Mouse (Mus musculus): ENCODE data around the gene Prkca.
A peak's percentile ranks its signal among the peaks of the same experiment; 100 is the strongest.

Gene Prkca

GRCm38 (mm10) chr11:108162110-108162509 lies 181.6 kb downstream of the Prkca start:
- no peak for DNase-seq (ENCODE audit: low read depth, low spot score)

DNA sequence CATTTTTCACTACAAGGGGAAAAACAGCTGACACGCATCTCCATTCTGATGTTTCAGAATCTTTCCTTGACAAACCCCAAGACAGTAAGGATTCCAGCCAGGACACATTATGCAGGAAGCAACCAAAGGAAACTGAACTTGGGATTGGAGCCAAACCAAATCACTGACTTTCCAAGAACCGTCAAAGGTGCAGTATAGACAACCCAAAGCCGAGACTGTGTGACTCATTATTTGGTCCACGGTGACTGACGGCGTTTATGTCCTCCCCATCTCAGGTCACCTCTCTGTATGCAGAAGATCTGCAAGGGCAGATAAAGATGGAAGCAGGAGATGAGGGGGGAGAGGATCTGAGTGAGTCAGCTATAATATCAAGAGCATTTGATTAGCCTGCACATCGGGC lies 183.7 kb downstream of the Prkca start:
- DNase-seq (ENCODE audit: low read depth, low spot score): peak; percentile 46

- DNase-seq (ENCODE audit: low read depth, low spot score): no peak
Measured at GRCm38 (mm10) chr11:108158046-108158445, 185.7 kb downstream of the Prkca start.

DNA sequence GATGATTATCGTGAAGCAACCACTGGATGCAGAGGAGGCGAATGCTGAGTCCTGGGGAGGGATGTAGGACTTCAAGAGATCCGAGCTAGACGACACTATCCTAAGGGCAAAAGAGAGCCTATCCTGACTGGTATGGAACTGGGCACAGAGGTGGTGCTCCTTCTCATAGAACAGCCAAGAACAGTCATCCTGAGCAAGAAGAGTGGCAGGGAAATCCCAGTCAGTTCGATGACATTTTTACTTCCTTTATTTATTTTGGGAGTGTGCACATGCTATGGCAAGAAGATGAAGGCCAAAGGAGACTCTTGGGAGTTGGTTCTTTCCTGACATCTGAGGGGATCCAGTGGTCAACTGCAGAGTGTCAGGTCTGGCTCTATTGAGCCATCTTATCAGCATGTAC lies 186.7 kb downstream of the Prkca start:
- no peak for DNase-seq (ENCODE audit: low read depth, low spot score)

GRCm38 (mm10) chr11:108156107-108156506 lies 187.6 kb downstream of the Prkca start:
- no peak for DNase-seq (ENCODE audit: low read depth, low spot score)

DNA sequence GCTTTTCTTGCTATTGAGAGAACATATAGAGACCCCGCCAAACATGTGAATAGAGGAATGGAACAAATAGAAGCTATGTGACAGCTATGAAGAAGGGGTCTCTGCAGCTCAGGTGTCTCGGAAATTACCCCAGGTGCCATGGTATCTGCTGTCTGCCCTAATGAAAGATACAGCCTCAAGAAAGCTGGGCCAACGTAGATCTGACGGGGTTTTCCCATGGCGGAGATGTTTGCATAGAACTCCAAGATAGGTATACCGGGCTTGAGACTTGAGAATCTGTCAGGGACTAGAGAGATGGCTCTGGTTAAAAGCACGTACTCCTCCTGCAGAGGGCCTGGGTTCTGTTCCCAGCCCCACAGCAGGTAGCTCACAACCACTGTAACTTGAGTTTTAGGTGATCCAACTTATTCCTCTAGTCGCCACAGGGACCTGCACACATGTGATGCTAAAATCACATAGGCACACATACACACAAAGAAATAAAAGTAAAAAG lies 188.6 kb downstream of the Prkca start:
- no peak for DNase-seq (ENCODE audit: low read depth, low spot score)

DNA sequence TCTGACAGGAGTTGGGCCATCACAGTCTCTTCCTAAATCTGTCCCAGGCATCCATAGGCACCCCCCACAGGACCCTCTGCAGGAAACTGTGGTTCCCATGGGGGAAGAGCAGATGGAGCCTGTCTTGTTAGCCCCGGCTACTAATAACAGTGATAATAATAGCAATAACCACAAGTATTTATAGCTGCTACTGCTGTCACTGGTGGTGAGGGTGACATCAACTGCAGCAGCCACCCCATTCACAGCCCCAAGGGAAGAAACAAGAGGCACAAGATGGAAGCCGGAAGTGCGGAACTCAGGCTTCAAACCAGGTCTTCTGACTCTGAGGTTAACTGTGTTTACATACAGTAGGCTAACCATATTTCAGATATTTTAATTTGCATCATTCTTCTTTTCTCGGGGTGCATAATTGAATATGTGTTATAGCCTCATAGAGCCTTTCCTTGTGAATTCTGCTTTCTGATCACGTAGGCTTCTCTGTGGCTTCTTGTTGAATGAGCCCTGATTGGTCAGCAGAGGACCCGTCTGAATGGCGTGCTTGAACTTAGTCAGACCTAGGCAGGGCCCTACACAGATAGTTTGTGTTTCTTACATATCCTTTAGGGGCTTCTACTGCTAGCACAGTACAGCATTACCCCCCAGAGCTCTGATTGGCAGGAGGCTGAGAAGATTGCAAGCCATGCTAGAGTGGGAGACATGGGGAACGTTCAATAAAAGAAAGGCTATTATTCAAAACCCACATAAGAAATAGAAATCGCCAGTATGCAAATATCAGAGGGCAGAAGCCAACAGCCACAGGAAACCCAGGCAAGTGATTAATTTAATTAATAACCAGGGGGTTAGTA lies 189.5 kb downstream of the Prkca start:
- DNase-seq (ENCODE audit: low read depth, low spot score): no peak

GRCm38 (mm10) chr11:108152591-108152990 lies 191.1 kb downstream of the Prkca start:
- DNase-seq (ENCODE audit: low read depth, low spot score): no peak

DNA sequence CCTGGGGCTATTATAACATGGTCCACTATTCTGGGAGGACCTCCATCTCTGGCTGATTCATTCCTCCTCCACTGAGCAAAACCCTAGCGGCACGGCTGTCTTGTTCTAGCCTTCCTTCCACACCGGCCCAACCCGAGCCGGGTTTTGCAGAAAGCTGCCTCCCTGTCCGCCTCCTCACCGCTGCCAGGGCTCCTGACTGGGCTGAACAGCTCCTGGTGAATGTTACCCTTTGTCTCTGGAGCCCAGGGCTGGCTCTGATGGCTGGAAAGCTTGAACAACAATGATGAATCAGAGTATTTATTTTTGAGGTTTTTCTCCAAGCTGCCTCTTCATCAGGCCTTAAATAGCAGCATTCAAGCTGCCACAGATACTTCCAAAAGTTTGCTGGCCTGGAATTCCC lies 193.3 kb downstream of the Prkca start:
- no peak for DNase-seq (ENCODE audit: low read depth, low spot score)

DNA sequence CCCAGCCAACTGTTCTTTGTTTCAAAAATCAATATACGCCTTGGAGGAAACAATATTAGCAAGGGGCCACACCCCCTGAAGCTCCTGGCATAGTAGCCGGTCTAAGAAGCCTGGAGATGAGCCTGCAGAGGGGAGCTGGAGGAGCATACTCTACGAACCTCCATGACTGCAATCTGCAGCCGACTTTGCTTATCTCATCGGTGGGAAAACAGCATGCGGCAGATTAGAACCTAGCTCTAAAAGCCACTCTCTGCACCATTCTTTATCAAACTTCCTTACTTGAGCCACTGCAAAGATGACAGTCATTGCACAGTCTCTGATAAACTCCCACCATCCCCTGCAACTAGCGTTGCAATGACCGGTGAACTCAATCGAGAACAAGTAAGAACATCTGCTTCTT lies 194.5 kb downstream of the Prkca start:
- DNase-seq (ENCODE audit: low read depth, low spot score): no peak

DNA sequence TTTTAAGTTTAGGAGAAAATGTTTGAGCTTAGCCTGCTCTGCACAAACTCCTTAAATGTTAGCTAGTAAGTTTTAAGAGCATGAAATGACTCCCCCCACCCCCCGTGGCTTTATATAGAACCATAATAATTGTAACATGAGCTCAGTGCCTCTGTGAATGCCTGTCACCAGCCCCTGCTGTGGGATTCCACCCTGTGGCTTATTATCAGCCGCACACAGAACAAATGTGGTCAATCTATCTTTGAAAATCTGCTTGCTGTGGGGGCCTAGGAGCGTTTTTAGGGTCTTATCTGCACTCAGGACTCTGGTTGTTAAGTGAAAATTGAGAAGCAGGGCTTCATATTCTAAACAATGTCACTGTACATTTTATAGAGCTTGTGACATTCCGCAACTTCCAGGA lies 195.2 kb downstream of the Prkca start:
- DNase-seq (ENCODE audit: low read depth, low spot score): no peak

DNA sequence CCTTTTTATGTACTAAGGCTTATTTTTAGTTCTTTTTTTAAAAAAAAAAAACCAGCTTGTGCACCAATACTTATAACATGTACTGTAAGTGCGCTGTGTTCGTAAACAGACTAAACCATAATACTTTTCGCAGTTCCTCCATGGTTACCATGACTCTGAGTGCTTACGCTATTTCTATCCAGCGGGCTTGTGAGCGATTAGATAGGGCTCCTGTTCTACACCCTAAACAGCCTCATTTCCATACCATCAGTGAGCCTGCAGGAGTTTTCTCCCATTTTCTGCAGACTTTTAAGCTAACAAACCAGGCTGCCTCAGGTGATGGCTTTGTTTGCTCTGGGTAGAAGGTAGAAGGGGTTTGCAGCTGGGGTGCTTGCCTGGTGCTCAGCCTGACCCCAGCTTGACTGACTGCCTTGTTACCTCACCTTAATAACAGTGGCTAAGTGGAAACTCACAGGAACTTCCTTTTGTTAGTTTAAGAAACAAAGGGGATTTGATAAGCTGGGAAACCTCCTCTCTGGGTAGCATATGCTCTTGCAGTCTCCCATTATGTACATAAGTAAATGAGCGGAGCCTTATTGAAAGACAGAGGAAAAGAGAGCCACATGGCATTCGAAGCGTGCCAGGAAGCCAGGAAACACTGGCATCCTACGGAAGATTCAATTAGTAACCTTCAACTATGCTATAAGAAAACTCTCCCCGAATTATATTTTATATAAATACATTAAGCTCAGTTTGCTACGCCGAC lies 197.8 kb downstream of the Prkca start:
- DNase-seq (ENCODE audit: low read depth, low spot score): no peak

DNA sequence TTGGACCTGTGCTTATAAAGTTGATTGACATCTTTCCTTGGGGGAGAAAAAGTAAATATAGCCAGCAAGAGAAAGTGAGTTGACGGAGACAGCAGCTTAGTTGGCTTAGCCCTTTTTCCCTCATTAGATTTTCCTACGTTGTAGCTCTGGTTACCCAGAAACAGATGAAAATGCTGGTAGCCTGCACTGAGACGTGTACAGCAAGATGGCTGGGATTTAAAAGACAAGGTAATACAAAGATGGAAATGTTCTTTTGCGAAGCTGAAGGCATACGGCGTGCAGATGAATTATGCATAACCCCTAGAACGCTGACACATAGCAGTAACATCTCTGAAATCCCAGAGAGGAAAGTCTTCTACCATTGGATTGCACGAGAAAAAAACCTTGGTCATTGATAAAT lies 198.6 kb downstream of the Prkca start:
- no peak for DNase-seq (ENCODE audit: low read depth, low spot score)

DNA sequence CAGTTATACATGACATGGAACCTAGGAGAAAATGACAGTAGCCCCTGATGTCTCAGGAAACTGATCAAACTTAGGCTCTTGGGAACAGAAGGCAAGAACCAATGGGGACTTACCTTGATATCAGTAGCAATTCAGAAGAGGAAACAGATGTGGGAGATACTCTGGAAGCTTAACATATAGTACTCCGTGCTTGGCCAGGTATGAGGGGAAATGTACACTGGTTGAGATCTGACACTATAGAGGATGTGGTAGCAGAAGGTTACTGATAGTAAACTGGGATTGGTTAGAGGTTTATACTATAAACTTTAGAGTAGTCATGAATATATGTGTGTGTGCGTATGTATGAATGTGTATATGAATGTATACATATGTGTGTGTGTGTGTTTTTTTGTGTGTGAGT lies 200.0 kb downstream of the Prkca start:
- DNase-seq (ENCODE audit: low read depth, low spot score): no peak

DNA sequence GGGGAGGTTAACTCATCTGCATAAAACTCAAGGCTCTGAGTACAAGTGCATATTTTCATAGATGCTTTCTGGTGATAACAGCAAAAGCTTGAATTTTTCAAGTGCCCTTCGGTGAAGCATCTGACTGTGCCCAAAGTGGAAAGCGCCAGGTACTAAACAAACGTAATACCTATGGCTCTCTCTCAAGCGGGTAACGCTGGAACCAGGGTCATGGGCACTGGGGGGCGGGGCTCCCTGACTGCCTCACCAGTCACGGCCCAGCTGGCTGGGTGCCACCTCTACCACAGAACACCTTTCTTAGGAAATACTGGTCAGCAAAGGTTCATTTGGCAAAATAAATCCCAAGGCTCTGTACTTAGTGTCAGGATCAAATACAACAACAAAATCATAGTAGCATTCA lies 203.7 kb downstream of the Prkca start:
- DNase-seq (ENCODE audit: low read depth, low spot score): no peak

DNA sequence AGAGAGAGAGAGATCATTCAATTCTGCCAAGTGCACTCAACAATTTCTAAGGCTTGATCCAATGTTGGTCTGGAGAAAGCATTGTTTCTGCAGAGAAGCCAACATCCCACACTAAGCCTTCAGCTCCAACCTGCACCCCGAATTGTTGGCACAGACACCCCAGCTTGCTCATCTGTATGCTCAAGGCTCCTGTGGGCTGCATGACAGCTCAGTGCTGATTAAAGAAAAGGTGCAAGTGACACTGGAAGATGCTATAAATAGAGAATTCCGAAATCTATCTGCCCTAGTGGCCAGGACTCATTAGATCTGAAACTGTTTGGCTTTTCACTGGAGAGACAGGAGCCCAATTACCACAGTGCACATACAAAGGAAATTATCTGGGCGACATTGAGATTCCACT lies 207.4 kb downstream of the Prkca start:
- no peak for DNase-seq (ENCODE audit: low read depth, low spot score)

GRCm38 (mm10) chr11:108135407-108136159 lies 208.1 kb downstream of the Prkca start:
- no peak for DNase-seq (ENCODE audit: low read depth, low spot score)

DNA sequence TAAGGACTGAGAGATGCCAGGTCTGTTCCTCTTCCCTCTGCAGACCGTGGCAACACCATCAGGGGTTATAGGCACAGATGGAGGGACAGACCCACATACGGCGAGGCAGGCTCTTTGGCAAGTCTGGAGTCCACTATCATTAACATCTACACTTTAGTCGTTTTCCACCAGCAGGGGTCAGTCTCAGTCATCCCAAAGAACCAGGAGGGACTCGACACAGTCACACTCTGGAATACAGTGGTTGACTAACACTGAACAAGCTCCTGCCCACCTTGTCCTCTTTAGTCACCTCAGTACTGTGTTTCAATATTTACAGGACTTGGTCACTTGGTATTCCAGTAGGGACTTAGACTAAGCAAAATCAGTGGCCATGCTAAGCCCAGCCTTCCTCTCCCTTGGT lies 215.1 kb downstream of the Prkca start:
- DNase-seq (ENCODE audit: low read depth, low spot score): peak; percentile 38

DNA sequence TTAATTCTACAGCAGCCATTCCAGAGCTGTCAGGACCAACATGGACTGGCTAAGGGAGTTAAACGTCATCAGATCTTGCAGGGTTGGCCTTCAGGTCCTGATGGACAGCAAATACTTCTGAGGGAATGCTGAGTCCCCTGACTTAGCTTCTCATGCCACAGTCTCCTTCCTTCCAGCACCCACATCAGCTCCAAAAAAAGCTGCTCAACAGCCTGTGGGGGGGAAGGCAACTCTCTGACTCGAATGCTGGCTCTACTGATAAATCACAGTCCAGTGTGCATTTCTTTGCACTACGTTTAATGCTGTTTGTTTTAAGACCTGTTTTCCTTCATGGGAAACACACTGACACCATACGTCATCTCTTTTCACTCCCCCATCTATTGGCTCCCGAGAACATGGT lies 215.8 kb downstream of the Prkca start:
- DNase-seq (ENCODE audit: low read depth, low spot score): no peak

- DNase-seq (ENCODE audit: low read depth, low spot score): no peak
Measured at GRCm38 (mm10) chr11:108122486-108122885, 221.2 kb downstream of the Prkca start.

DNA sequence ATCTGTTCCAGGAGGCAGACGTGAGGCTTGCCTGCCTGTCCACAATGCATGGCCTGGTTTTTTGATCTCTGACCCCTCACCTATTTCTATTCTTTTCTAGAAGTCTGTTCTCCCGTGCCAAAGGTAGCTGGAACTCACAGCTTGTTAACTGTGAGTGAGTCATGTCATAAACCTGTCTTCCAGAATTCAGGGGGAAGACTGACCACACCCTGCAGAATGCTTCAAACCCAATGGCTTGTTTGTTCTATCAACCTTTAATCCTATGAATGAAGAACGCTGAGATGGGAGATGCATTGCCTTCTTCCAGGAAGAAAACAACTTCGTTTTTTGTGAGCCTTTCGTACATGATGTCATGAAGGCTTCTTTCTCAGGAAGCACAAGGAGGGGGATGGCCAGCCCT lies 223.0 kb downstream of the Prkca start:
- no peak for DNase-seq (ENCODE audit: low read depth, low spot score)

DNA sequence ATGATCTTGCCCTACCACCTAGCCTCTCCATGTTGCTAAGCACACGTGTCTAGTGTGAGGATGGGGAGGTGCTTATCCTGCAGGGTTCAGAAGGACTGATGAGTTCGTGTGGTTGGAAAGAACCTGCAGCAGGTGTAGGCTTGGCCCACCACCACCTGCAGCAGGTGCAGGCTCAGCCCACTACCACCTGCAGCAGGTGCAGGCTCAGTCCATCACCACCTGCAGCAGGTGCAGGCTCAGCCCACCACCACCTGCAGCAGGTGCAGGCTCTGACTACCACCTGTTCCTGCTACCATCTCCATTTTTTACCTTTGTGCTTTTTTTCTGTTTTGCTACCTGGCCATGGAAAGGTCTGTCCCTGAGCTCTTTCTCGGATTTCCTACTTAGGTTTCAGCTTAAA lies 223.9 kb downstream of the Prkca start:
- DNase-seq (ENCODE audit: low read depth, low spot score): no peak

All from retina, adult 2 months (tissue).